Mouse (Mus musculus): ENCODE data around the gene Tekt3. TPM values are rescaled to one million over a fixed set of nuclear protein-coding genes. Genes with fewer than 3 reads are reported as not detected.

Tekt3 gene
- total and polyA plus RNA-seq, 3 experiments: not detected

- Histone ChIP-seq H3K9me3 (replicated peaks; ENCODE audit: insufficient read depth, low read length) (no peaks in the 10 kb centered on the region), H3K9ac (ENCODE audit: control insufficient read depth, low read depth, low read length, poor library complexity, severe bottlenecking) (no peak overlapping the region), H3K27me3 (ENCODE audit: control insufficient read depth in 1 of 2, insufficient read depth in 2 of 2, low read length in 2 of 2) (no peaks in the 10 kb centered on the region), H3K4me3 (ENCODE audit: control insufficient read depth in 1 of 2, insufficient read depth in 1 of 2, low read depth in 2 of 2, low read length in 2 of 2) (no peak overlapping the region), H3K79me2 (ENCODE audit: control insufficient read depth, insufficient read depth, low read length, poor library complexity) (no peaks in the 10 kb centered on the region), H3K27ac (ENCODE audit: control insufficient read depth, low read depth, low read length) (no peak overlapping the region), H3K4me1 (ENCODE audit: control insufficient read depth in 1 of 2, insufficient read depth in 2 of 2, low read length in 2 of 2) (no peaks in the 10 kb centered on the region), H3K36me3 (ENCODE audit: control insufficient read depth in 1 of 2, insufficient read depth in 2 of 2, low read length in 2 of 2) (no peaks in the 10 kb centered on the region)
- DNase-seq (ENCODE audit: low read depth, low spot score): no peak
- TF ChIP-seq ZKSCAN1 (IDR thresholded peaks at IDR 0.05; ENCODE audit: low read depth, low read length): no peak
- TF ChIP-seq RAD21 (IDR thresholded peaks at IDR 0.05; ENCODE audit: low read depth, low read length): no peak
- TF ChIP-seq EP300 (IDR thresholded peaks at IDR 0.05; ENCODE audit: low read depth in 1 of 2, low read length in 2 of 2): no peak
- no peak for TF ChIP-seq JUND (IDR thresholded peaks at IDR 0.05; ENCODE audit: low read depth, low read length)
These were observed 9.5 kb upstream of the Tekt3 start for GRCm38 (mm10) chr11:63051996-63052395.

GRCm38 (mm10) chr11:63055596-63055995 is 5.9 kb upstream of the Tekt3 start:
- H3K4me1 ChIP-seq (ENCODE audit: control insufficient read depth in 1 of 2, insufficient read depth in 2 of 2, low read length in 2 of 2): no peaks in the 10 kb centered on the region
- H3K9ac ChIP-seq (ENCODE audit: control insufficient read depth, low read depth, low read length, poor library complexity, severe bottlenecking): no peak overlapping the region
- TF ChIP-seq ETS1 (IDR thresholded peaks at IDR 0.05; ENCODE audit: low read depth, low read length): no peak
- no peak for TF ChIP-seq RAD21 (IDR thresholded peaks at IDR 0.05; ENCODE audit: low read depth, low read length)
- no peak for TF ChIP-seq ZKSCAN1 (IDR thresholded peaks at IDR 0.05; ENCODE audit: low read depth, low read length)
- TF ChIP-seq CHD1 (IDR thresholded peaks at IDR 0.05; ENCODE audit: low read depth, low read length): no peak
- TF ChIP-seq MXI1 (IDR thresholded peaks at IDR 0.05; ENCODE audit: low read depth, low read length): no peak
- TF ChIP-seq SIN3A (IDR thresholded peaks at IDR 0.05; ENCODE audit: low read length): no peak
- no peak for TF ChIP-seq POLR2AphosphoS5 (IDR thresholded peaks at IDR 0.05; ENCODE audit: borderline replicate concordance, low read depth, low read length)
- TF ChIP-seq JUND (IDR thresholded peaks at IDR 0.05; ENCODE audit: low read depth, low read length): no peak
- TF ChIP-seq TCF12 (IDR thresholded peaks at IDR 0.05; ENCODE audit: low read depth, low read length): no peak
- no peak for TF ChIP-seq MYB (IDR thresholded peaks at IDR 0.05; ENCODE audit: low read depth, low read length)
- TF ChIP-seq MYC (IDR thresholded peaks at IDR 0.05; ENCODE audit: low read depth, low read length): no peak
- no peak for TF ChIP-seq MAX (IDR thresholded peaks at IDR 0.05; ENCODE audit: low read length)
- no peak for TF ChIP-seq POLR2AphosphoS2 (IDR thresholded peaks at IDR 0.05; ENCODE audit: low read length)
- no peak for TF ChIP-seq ZMIZ1 (IDR thresholded peaks at IDR 0.05; ENCODE audit: low read depth, low read length)
- no peak for TF ChIP-seq TAL1 (IDR thresholded peaks at IDR 0.05; ENCODE audit: low read length)
- no peak for TF ChIP-seq KAT2A (conservative IDR thresholded peaks at IDR 0.05; ENCODE audit: low read depth, low read length)
- TF ChIP-seq NELFE (IDR thresholded peaks at IDR 0.05; ENCODE audit: low read depth, low read length): no peak
- no peak for TF ChIP-seq NRF1 (IDR thresholded peaks at IDR 0.05; ENCODE audit: insufficient read depth, low read depth, low read length, poor library complexity, severe bottlenecking)
- no peak for TF ChIP-seq CTCF (IDR thresholded peaks at IDR 0.05 in 2 of 3, conservative IDR thresholded peaks at IDR 0.05 in 1 of 3; ENCODE audit: control insufficient read depth in 1 of 3, insufficient read depth in 1 of 3, low read depth in 2 of 3, low read length in 3 of 3, poor library complexity in 1 of 3, severe bottlenecking in 1 of 3)
- no peak overlapping the region for H3K4me3 ChIP-seq (ENCODE audit: control insufficient read depth in 1 of 2, insufficient read depth in 1 of 2, low read depth in 2 of 2, low read length in 2 of 2)
- H3K27me3 ChIP-seq (ENCODE audit: control insufficient read depth in 1 of 2, insufficient read depth in 2 of 2, low read length in 2 of 2): no peaks in the 10 kb centered on the region
- DNase-seq (ENCODE audit: low read depth, low spot score): no peak
- no peaks in the 10 kb centered on the region for H3K36me3 ChIP-seq (ENCODE audit: control insufficient read depth in 1 of 2, insufficient read depth in 2 of 2, low read length in 2 of 2)
- no peaks in the 10 kb centered on the region for H3K79me2 ChIP-seq (ENCODE audit: control insufficient read depth, insufficient read depth, low read length, poor library complexity)
- no peaks in the 10 kb centered on the region for H3K9me3 ChIP-seq (replicated peaks; ENCODE audit: insufficient read depth, low read length)
- no peak overlapping the region for H3K27ac ChIP-seq (ENCODE audit: control insufficient read depth, low read depth, low read length)

Measured in MEL (cell line).